Mouse (Mus musculus) lung, adult 2 months (tissue): ENCODE measurements around the gene Mlc1.

Source experiments
- CTCF ChIP-seq: fragments of 200-500 bp; IDR thresholded peaks from 2 replicates; pipeline ENCODE4 v1.5.1; 2011; ENCODE audit warnings: mild to moderate bottlenecking, low read length, control low read depth; ENCODE audit not compliant: insufficient read depth
- POLR2A ChIP-seq: fragments of 200-500 bp; IDR thresholded peaks from 2 replicates; pipeline ENCODE4 v1.6.1; 2011; ENCODE audit warnings: low read depth, mild to moderate bottlenecking, control low read depth, low read length, borderline replicate concordance; ENCODE audit errors: extremely low read depth

GRCm38 (mm10) chr15:89020492-89020891 lies 41.7 kb upstream of the Mlc1 start:
- TF ChIP-seq POLR2A (no peak), CTCF (no peak)
